Comparison of ENCODE assay signal across 9 mouse cellular contexts in the genomic region with DNA sequence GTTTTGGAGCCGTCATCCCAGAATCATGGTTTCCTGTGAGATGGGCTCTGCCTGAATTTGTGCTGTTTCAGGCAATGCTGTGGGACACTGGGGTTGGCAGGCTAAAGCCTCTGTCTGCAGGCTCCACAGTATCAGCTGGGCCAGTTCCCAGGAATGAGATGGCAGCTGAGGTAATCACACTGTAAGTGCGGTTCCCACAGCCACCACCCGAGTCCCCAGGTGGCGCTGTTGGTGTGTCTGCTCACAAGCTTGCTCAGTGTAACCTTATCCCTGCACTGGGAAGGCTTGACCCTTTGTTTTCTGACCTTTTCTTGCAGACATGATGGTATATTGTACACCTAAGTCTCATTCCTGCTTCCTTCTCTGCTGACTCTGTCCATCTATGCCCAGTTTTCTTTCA. TPM values are rescaled to one million over a fixed set of nuclear protein-coding genes. Genes with fewer than 3 reads are reported as not detected.
A peak's percentile ranks its signal among the peaks of the same experiment; 100 is the strongest.
DNase-seq lines count a peak whose midpoint lies in the region; ATAC-seq and TF ChIP-seq lines count a peak whose summit lies in the region.
"Had no signal": no experiment of that assay in that cellular context is flagged by ENCODE, and none has a peak within 500 bp of the region (broad histone marks: within the 10 kb centered on the region; RNA-seq: fewer than 3 reads in every experiment).

No protein-coding gene starts in this region.

- ATAC-seq in CD4-positive, CD25-positive, alpha-beta regulatory T cell, adult 4 months: no peak

- H3K9me3 ChIP-seq in CH12.LX (replicated peaks; ENCODE audit: low read length): peaks cover 2% of the 10 kb centered on the region
- H3K9me3 ChIP-seq in midbrain, embryonic 10.5 days (replicated peaks): no peaks in the 10 kb centered on the region
- H3K9me3 ChIP-seq: heart, embryonic 15.5 days had no signal

- no peak for TF ChIP-seq EP300 in CH12.LX (IDR thresholded peaks at IDR 0.05; ENCODE audit: low read length)

- no peak overlapping the region for H3K4me2 ChIP-seq in CH12.LX (ENCODE audit: insufficient read depth, low read depth, poor library complexity, severe bottlenecking)
- H3K4me2 ChIP-seq: heart, embryonic 15.5 days had no signal

- intact Hi-C loops in gastrocnemius, postnatal 14 days (cut with DNase I; ENCODE audit: low total_unique reads): loop anchor here (10.0 kb wide), 1 partner anchor 495 kb away; the partner anchor contains the start of gene Acsm5

- no peak overlapping the region for H3K4me3 ChIP-seq in CH12.LX (replicated peaks in 1 of 3; ENCODE audit: low read depth in 2 of 3, low read length in 2 of 3, poor library complexity in 1 of 3)
- H3K4me3 ChIP-seq in midbrain, embryonic 10.5 days: no peak overlapping the region
- H3K4me3 ChIP-seq: heart, embryonic 15.5 days had no signal

- DNase-seq in CD4-positive, CD25-positive, alpha-beta regulatory T cell, adult 2 months (ENCODE audit: low read depth, low spot score): peak; percentile 10
- peak; percentile 33 for DNase-seq in CH12.LX (ENCODE audit: extremely low read depth)
- peak; percentile 36 for DNase-seq in cerebellum, adult 9-11 months
- peak; percentile 42 for DNase-seq in gastrocnemius, postnatal 14 days
- DNase-seq in kidney, postnatal 14 days: peak; percentile 38
- peak; percentile 72 for DNase-seq in midbrain, embryonic 10.5 days (ENCODE audit: low spot score)
- peak; percentile 78 for DNase-seq in testis, postnatal 10 days (ENCODE audit: low spot score)

- no peak for TF ChIP-seq POLR2A in CH12.LX (IDR thresholded peaks at IDR 0.05; ENCODE audit: low read depth, low read length)

- H3K79me2 ChIP-seq in CH12.LX (replicated peaks; ENCODE audit: control insufficient read depth, extremely low read depth, insufficient read depth, poor library complexity, severe bottlenecking): no peaks in the 10 kb centered on the region

- H3K27me3 ChIP-seq in CH12.LX (replicated peaks): peaks cover 23% of the 10 kb centered on the region
- no peaks in the 10 kb centered on the region for H3K27me3 ChIP-seq in midbrain, embryonic 10.5 days (ENCODE audit: low read depth, poor library complexity, severe bottlenecking)

- no peak overlapping the region for H3K9ac ChIP-seq in CH12.LX (ENCODE audit: insufficient read depth, low read depth)
- H3K9ac ChIP-seq: heart, embryonic 15.5 days had no signal

- no peaks in the 10 kb centered on the region for H3K36me3 ChIP-seq in CH12.LX (replicated peaks in 1 of 2; ENCODE audit: control insufficient read depth in 1 of 2, insufficient read depth in 1 of 2, low read length in 1 of 2)
- no peaks in the 10 kb centered on the region for H3K36me3 ChIP-seq in midbrain, embryonic 10.5 days
- H3K36me3 ChIP-seq: heart, embryonic 15.5 days had no signal

- WGBS in midbrain, embryonic 10.5 days: 20% methylated on average over 4 of the region's 4 CpGs

- dilution Hi-C loops in CH12.LX (cut with MboI; ENCODE audit: extremely low pct_ligation_motif_present, extremely low pct_unique_long_range_greater_than_20kb, low sequenced_read_pairs): no loop called here

- TF ChIP-seq RAD21 in CH12.LX (IDR thresholded peaks at IDR 0.05; ENCODE audit: low read depth, low read length): peak; percentile 47

- H3K27ac ChIP-seq in CH12.LX (ENCODE audit: insufficient read depth, low read depth): no peak overlapping the region
- no peak overlapping the region for H3K27ac ChIP-seq in midbrain, embryonic 10.5 days (replicated peaks)
- H3K27ac ChIP-seq: heart, embryonic 15.5 days had no signal

- in situ Hi-C loops in CH12.LX (cut with MboI; ENCODE audit: low pct_ligation_motif_present, low pct_unique_long_range_greater_than_20kb, low sequenced_read_pairs): loop anchor here (10.0 kb wide), 2 partner anchors 405 to 495 kb away; partner anchors contain the start of gene Acsm5

- peak; percentile 40 to 73 for TF ChIP-seq CTCF in CH12.LX (conservative IDR thresholded peaks at IDR 0.05 in 1 of 2, IDR thresholded peaks at IDR 0.05 in 1 of 2; ENCODE audit: low read depth in 2 of 2, low read length in 2 of 2)

- H3K4me1 ChIP-seq in CH12.LX (ENCODE audit: control insufficient read depth in 1 of 2, insufficient read depth in 2 of 2): peaks cover 4 to 16% of the 10 kb centered on the region in 2 experiments; a peak in 3 of 4 replicates
- H3K4me1 ChIP-seq in midbrain, embryonic 10.5 days: peaks cover 3% of the 10 kb centered on the region
- H3K4me1 ChIP-seq: heart, embryonic 15.5 days had no signal

TF ChIP-seq in CH12.LX, 34 proteins besides CTCF, POLR2A, EP300 and RAD21:
- TF ChIP-seq SMC3 (IDR thresholded peaks at IDR 0.05; ENCODE audit: low read depth, low read length): peak; percentile 56
- TF ChIP-seq SIN3A (IDR thresholded peaks at IDR 0.05; ENCODE audit: low read length): no peak
- TF ChIP-seq ETS1 (conservative IDR thresholded peaks at IDR 0.05; ENCODE audit: low read depth, low read length): no peak

RNA-seq across cellular contexts. Expression of gene Gprc5b, which starts 24.5 kb away (rescaled TPM):
- 1 to 10 TPM in 1 of 2 experiments, under 1 TPM in 1; 0.98 to 1.0 TPM for polyA plus RNA-seq in CD4-positive, CD25-positive, alpha-beta regulatory T cell, adult 4 months (2017; shearing (Covaris generic))
- 0.04 TPM in 1 of 2 replicates, not detected in the other for total RNA-seq in CH12.LX (2012; rRNA removed)
- total RNA-seq in CH12.LX (2014; rRNA removed): not detected in 2 replicates
- polyA plus RNA-seq in CH12.LX (2012; ENCODE audit: insufficient read length, low read depth): 0.06 TPM in 1 of 2 replicates, not detected in the other
- total RNA-seq in gastrocnemius, postnatal 14 days (2021): 10 to 100 TPM; 22.5 to 23.2 TPM
- polyA plus RNA-seq in midbrain, embryonic 10.5 days (2016; fragmentation: Nextera tagmentation; extraction: Ambion mirVana): 10.1 and 13.6 TPM in 2 replicates

Comparison
In these comparisons a context has a peak if more than half of its experiments do, and no peak if none do; other contexts are left out.
1. DNase-seq: peak in every context shown above with its lines; median percentile 78 in testis, postnatal 10 days; 72 in midbrain, embryonic 10.5 days; 42 in gastrocnemius, postnatal 14 days; 38 in kidney, postnatal 14 days; 36 in cerebellum, adult 9-11 months; 33 in CH12.LX; 10 in CD4-positive, CD25-positive, alpha-beta regulatory T cell, adult 2 months.